Mouse (Mus musculus) lung, embryonic 15.5 days (tissue): ENCODE measurements around the gene Ppp2r5e. TPM values are rescaled to one million over a fixed set of nuclear protein-coding genes. Genes with fewer than 3 reads are reported as not detected.

ENCODE experiments used
- ATAC-seq: fragments of 200-750 bp; cut with Nextera tagmentation; 2 replicates; pipeline ENCODE4 v1.8.0; 2017; ENCODE audit warnings: moderate number of reproducible peaks, borderline replicate concordance; ENCODE audit not compliant: low FRiP score, low TSS enrichment; ENCODE audit errors: extremely low read depth
- H3K27ac ChIP-seq: fragments of 300-500 bp; sonication (generic); 2 replicates; pipeline ENCODE4 v1.5.1; 2015; ENCODE audit warnings: moderate library complexity, mild to moderate bottlenecking, inconsistent platforms
- H3K27me3 ChIP-seq: fragments of 300-500 bp; sonication (generic); 2 replicates; pipeline ENCODE4 v1.6.1; 2015; ENCODE audit warnings: inconsistent platforms
- H3K36me3 ChIP-seq: fragments of 300-500 bp; sonication (generic); 2 replicates; pipeline ENCODE4 v1.6.1; 2015; ENCODE audit warnings: inconsistent platforms
- H3K4me1 ChIP-seq: fragments of 300-500 bp; sonication (generic); 2 replicates; pipeline ENCODE4 v1.6.1; 2015; ENCODE audit warnings: inconsistent platforms
- H3K4me2 ChIP-seq: fragments of 300-500 bp; sonication (generic); 2 replicates; pipeline ENCODE4 v1.6.1; 2015; ENCODE audit warnings: inconsistent platforms, mild to moderate bottlenecking, moderate library complexity
- H3K4me3 ChIP-seq: fragments of 300-500 bp; sonication (generic); 2 replicates; pipeline ENCODE4 v1.5.1; 2015; ENCODE audit warnings: mild to moderate bottlenecking, inconsistent platforms
- H3K9ac ChIP-seq: fragments of 300-500 bp; sonication (generic); 2 replicates; pipeline ENCODE4 v1.6.1; 2015; ENCODE audit warnings: inconsistent platforms
- H3K9me3 ChIP-seq: fragments of 300-500 bp; sonication (generic); 2 replicates; pipeline ENCODE4 v1.6.1; 2016; ENCODE audit warnings: inconsistent platforms
- WGBS: fragments of 180-500 bp; shearing (Covaris S2); methylation state at CpG from one replicate; pipeline ENCODE4 v1.1.7; 2015; 5-methylcytosine and 5-hydroxymethylcytosine counted together
- polyA plus RNA-seq: library from polyadenylated mRNA; unstranded; fragments of >200 nt; fragmentation: Nextera tagmentation; extraction: Ambion mirVana; gene quantifications from 2 replicates; pipeline ENCODE4 v1.2.1, GENCODE M21; 2015

Ppp2r5e gene
- polyA plus RNA-seq, 1 experiment from 2014 or later, result 13.3 TPM

- H3K4me3 ChIP-seq, result no peak overlapping the region
- H3K4me1 ChIP-seq, result peaks cover 22% of the 10 kb centered on the region
- ATAC-seq, result no peak
- no peaks in the 10 kb centered on the region for H3K36me3 ChIP-seq
- WGBS, result 61% methylated on average over 1 of the region's 1 CpGs
- no peak overlapping the region for H3K9ac ChIP-seq
- no peak overlapping the region for H3K4me2 ChIP-seq
- H3K27ac ChIP-seq, result no peak overlapping the region
- H3K9me3 ChIP-seq, result no peaks in the 10 kb centered on the region
- no peaks in the 10 kb centered on the region for H3K27me3 ChIP-seq
Measured at GRCm38 (mm10) chr12:75570138-75570537, 25.9 kb downstream of the Ppp2r5e start.

- H3K27me3 ChIP-seq, result no peaks in the 10 kb centered on the region
- 29% methylated on average over 5 of the region's 5 CpGs for WGBS
- ATAC-seq, result peak; percentile 79; the same call in 1 of the 2 replicates
- no peak overlapping the region for H3K9ac ChIP-seq
- H3K9me3 ChIP-seq, result no peaks in the 10 kb centered on the region
- H3K4me3 ChIP-seq, result no peak overlapping the region
- no peak overlapping the region for H3K4me2 ChIP-seq
- no peak overlapping the region for H3K27ac ChIP-seq
- no peaks in the 10 kb centered on the region for H3K36me3 ChIP-seq
- H3K4me1 ChIP-seq, result peaks cover 27% of the 10 kb centered on the region
Measured at GRCm38 (mm10) chr12:75567745-75568144, 28.3 kb downstream of the Ppp2r5e start.

GRCm38 (mm10) chr12:75565756-75566155, 30.3 kb downstream of the Ppp2r5e start:
- no peak for ATAC-seq
- peaks cover 31% of the 10 kb centered on the region for H3K4me1 ChIP-seq

GRCm38 (mm10) chr12:75564498-75564897, 31.5 kb downstream of the Ppp2r5e start:
- no peaks in the 10 kb centered on the region for H3K36me3 ChIP-seq
- no peaks in the 10 kb centered on the region for H3K9me3 ChIP-seq
- no peak for ATAC-seq
- 62% methylated on average over 1 of the region's 1 CpGs for WGBS
- H3K4me2 ChIP-seq, result no peak overlapping the region
- no peak overlapping the region for H3K9ac ChIP-seq
- no peak overlapping the region for H3K4me3 ChIP-seq
- no peaks in the 10 kb centered on the region for H3K27me3 ChIP-seq
- H3K4me1 ChIP-seq, result peaks cover 32% of the 10 kb centered on the region
- H3K27ac ChIP-seq, result no peak overlapping the region

More at GRCm38 (mm10) chr12:75565756-75566155, 30.3 kb downstream of the Ppp2r5e start:
- Histone ChIP-seq H3K27me3 (no peaks in the 10 kb centered on the region), H3K9me3 (no peaks in the 10 kb centered on the region), H3K27ac (no peak overlapping the region), H3K4me2 (no peak overlapping the region), H3K36me3 (no peaks in the 10 kb centered on the region), H3K9ac (no peak overlapping the region), H3K4me3 (no peak overlapping the region)
- 92% methylated on average over 5 of the region's 5 CpGs for WGBS

- no peaks in the 10 kb centered on the region for H3K36me3 ChIP-seq
- H3K27me3 ChIP-seq, result no peaks in the 10 kb centered on the region
- peaks cover 45% of the 10 kb centered on the region for H3K4me1 ChIP-seq
- peak overlapping the region; percentile 13; the same call in 1 of the 2 replicates for H3K27ac ChIP-seq
- H3K4me3 ChIP-seq, result no peak overlapping the region
- no peak for ATAC-seq
- no peak overlapping the region for H3K4me2 ChIP-seq
- H3K9me3 ChIP-seq, result no peaks in the 10 kb centered on the region
- 82% methylated on average over 1 of the region's 1 CpGs for WGBS
- H3K9ac ChIP-seq, result no peak overlapping the region
Measured at GRCm38 (mm10) chr12:75562996-75563618, 32.9 kb downstream of the Ppp2r5e start.

- no peaks in the 10 kb centered on the region for H3K9me3 ChIP-seq
- peaks cover 40% of the 10 kb centered on the region for H3K4me1 ChIP-seq
- no peaks in the 10 kb centered on the region for H3K36me3 ChIP-seq
- H3K27me3 ChIP-seq, result no peaks in the 10 kb centered on the region
- no peak overlapping the region for H3K27ac ChIP-seq
- 74% methylated on average over 4 of the region's 4 CpGs for WGBS
- H3K4me2 ChIP-seq, result no peak overlapping the region
- H3K9ac ChIP-seq, result no peak overlapping the region
- no peak overlapping the region for H3K4me3 ChIP-seq
- no peak for ATAC-seq
Measured at GRCm38 (mm10) chr12:75560681-75561387, 35.2 kb downstream of the Ppp2r5e start.

GRCm38 (mm10) chr12:75559196-75559595, 36.8 kb downstream of the Ppp2r5e start:
- H3K9ac ChIP-seq, result no peak overlapping the region
- H3K4me1 ChIP-seq, result peaks cover 43% of the 10 kb centered on the region
- H3K27me3 ChIP-seq, result no peaks in the 10 kb centered on the region
- H3K4me2 ChIP-seq, result no peak overlapping the region
- H3K9me3 ChIP-seq, result no peaks in the 10 kb centered on the region
- H3K27ac ChIP-seq, result peak overlapping the region; percentile 39; the same call in 1 of the 2 replicates
- H3K4me3 ChIP-seq, result no peak overlapping the region
- peak; percentile 85; the same call in 1 of the 2 replicates for ATAC-seq
- H3K36me3 ChIP-seq, result no peaks in the 10 kb centered on the region
- 51% methylated on average over 2 of the region's 2 CpGs for WGBS

GRCm38 (mm10) chr12:75557813-75558212, 38.2 kb downstream of the Ppp2r5e start:
- peaks cover 43% of the 10 kb centered on the region for H3K4me1 ChIP-seq
- no peaks in the 10 kb centered on the region for H3K27me3 ChIP-seq
- no peaks in the 10 kb centered on the region for H3K36me3 ChIP-seq
- H3K9ac ChIP-seq, result no peak overlapping the region
- H3K27ac ChIP-seq, result peak overlapping the region; percentile 39; the same call in 1 of the 2 replicates
- no peak overlapping the region for H3K4me3 ChIP-seq
- H3K9me3 ChIP-seq, result no peaks in the 10 kb centered on the region
- H3K4me2 ChIP-seq, result no peak overlapping the region
- no peak for ATAC-seq
- 65% methylated on average over 2 of the region's 2 CpGs for WGBS

- no peak overlapping the region for H3K9ac ChIP-seq
- H3K27ac ChIP-seq, result no peak overlapping the region
- WGBS, result 48% methylated on average over 3 of the region's 3 CpGs
- ATAC-seq, result no peak
- no peak overlapping the region for H3K4me2 ChIP-seq
- H3K36me3 ChIP-seq, result no peaks in the 10 kb centered on the region
- no peak overlapping the region for H3K4me3 ChIP-seq
- H3K9me3 ChIP-seq, result no peaks in the 10 kb centered on the region
- peaks cover 33% of the 10 kb centered on the region for H3K4me1 ChIP-seq
- no peaks in the 10 kb centered on the region for H3K27me3 ChIP-seq
Measured at GRCm38 (mm10) chr12:75555032-75555431, 41.0 kb downstream of the Ppp2r5e start.

- Histone ChIP-seq H3K27ac (no peak overlapping the region), H3K4me1 (peaks cover 8% of the 10 kb centered on the region; the same call in 1 of the 2 replicates)
- WGBS, result 68% methylated on average over 3 of the region's 3 CpGs
Measured at GRCm38 (mm10) chr12:75552296-75552695, 43.7 kb downstream of the Ppp2r5e start.

GRCm38 (mm10) chr12:75551671-75552070, 44.4 kb downstream of the Ppp2r5e start:
- 73% methylated on average over 5 of the region's 5 CpGs for WGBS
- H3K27ac ChIP-seq, result no peak overlapping the region
- H3K9me3 ChIP-seq, result no peaks in the 10 kb centered on the region
- no peak for ATAC-seq
- H3K4me3 ChIP-seq, result no peak overlapping the region
- H3K4me1 ChIP-seq, result peaks cover 8% of the 10 kb centered on the region; the same call in 1 of the 2 replicates
- no peaks in the 10 kb centered on the region for H3K27me3 ChIP-seq
- H3K36me3 ChIP-seq, result no peaks in the 10 kb centered on the region
- H3K9ac ChIP-seq, result no peak overlapping the region
- no peak overlapping the region for H3K4me2 ChIP-seq

More at GRCm38 (mm10) chr12:75552296-75552695, 43.7 kb downstream of the Ppp2r5e start:
- H3K27me3 ChIP-seq, result no peaks in the 10 kb centered on the region
- H3K4me3 ChIP-seq, result no peak overlapping the region
- H3K4me2 ChIP-seq, result no peak overlapping the region
- no peaks in the 10 kb centered on the region for H3K9me3 ChIP-seq
- H3K36me3 ChIP-seq, result no peaks in the 10 kb centered on the region
- H3K9ac ChIP-seq, result no peak overlapping the region
- no peak; the same call in 1 of the 2 replicates for ATAC-seq

- ATAC-seq, result no peak
- 0 out of 2 replicates have a peak, but pooled peaks cover 3% of the 10 kb centered on the region for H3K4me1 ChIP-seq
- H3K9me3 ChIP-seq, result no peaks in the 10 kb centered on the region
- H3K4me2 ChIP-seq, result no peak overlapping the region
- 73% methylated on average over 9 of the region's 9 CpGs for WGBS
- H3K4me3 ChIP-seq, result no peak overlapping the region
- H3K27me3 ChIP-seq, result no peaks in the 10 kb centered on the region
- no peaks in the 10 kb centered on the region for H3K36me3 ChIP-seq
- no peak overlapping the region for H3K27ac ChIP-seq
- no peak overlapping the region for H3K9ac ChIP-seq
Measured at GRCm38 (mm10) chr12:75548999-75549398, 47.0 kb downstream of the Ppp2r5e start.
